Mouse (Mus musculus): ENCODE results near the gene Wasl.

The Wasl gene

DNA sequence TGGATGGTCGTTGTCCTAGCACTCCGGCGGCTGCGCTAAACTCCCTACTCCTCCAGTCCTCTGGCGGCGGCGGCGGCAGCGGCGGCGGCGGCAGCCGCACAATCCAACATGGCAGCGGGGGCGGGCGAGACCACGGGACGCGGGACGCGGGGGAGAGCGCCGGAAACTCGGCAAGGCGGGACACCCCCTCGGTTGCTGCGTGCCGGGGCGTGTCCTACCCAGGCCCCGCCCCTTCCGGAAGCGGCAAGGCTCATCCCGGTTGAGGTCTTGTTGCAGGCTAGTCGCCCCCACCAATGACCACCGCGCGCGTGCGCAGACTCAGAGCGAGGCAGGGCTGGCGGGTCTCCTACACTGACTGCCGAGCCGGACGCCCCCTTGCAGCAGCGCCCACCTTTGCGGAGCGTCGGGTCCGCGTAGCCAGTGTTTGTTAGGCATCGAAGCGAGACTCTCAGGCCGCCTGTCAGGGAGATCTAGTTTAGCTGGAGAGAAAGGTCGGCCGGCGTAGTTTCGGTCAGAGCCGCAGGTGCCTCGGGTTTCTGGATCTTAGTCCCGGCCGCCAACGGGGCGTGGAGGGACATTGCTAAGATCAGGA is at the start of gene Wasl:
Gene Wasl (minus strand): TSS at position 143 of the 592 bp plus-strand sequence.
- TF ChIP-seq GATA4 (IDR thresholded peaks at IDR 0.05; ENCODE audit: insufficient replicate concordance, low read length): peak; percentile 44; the same call in 1 of the 2 replicates

DNA sequence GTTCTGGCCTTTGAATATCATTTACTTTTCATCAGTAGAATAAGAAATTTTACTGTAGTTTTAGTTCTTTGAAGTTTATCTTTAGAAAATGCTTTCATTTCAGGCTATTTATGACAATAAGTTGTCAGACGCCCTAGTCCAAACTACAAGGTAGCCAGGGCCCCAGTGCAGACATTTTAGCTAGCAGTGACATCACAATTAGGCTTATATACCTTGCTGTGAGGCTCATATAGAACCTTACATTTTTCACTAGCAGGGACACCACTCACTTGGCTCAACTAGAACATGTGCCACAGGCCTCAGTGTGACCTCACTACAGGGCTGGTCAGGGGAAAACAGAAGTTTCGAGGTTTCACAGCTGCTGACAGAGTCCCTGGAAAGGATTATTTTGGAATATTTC is 42.7 kb upstream of the Wasl start:
- no peak for TF ChIP-seq GATA4 (IDR thresholded peaks at IDR 0.05; ENCODE audit: insufficient replicate concordance, low read length)

DNA sequence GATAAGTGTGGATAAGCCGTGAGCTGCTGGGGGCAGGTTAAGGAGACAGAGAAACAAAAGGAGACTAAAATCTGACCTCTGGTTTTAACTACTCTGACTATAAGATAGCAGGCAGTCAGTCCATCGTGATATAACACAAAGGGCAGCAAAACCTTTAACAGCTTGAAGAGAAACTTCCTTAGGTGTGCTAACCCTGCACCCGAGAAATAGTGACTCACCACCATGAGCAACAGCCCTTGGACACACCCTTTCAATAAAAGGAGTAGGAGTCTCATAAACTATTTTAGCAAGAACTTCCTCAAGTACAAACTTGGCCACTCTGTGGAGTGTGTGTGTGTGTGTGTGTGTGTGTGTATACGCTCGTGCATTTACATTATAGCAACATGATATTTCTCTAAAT is 42.3 kb upstream of the Wasl start:
- TF ChIP-seq GATA4 (IDR thresholded peaks at IDR 0.05; ENCODE audit: insufficient replicate concordance, low read length): no peak

DNA sequence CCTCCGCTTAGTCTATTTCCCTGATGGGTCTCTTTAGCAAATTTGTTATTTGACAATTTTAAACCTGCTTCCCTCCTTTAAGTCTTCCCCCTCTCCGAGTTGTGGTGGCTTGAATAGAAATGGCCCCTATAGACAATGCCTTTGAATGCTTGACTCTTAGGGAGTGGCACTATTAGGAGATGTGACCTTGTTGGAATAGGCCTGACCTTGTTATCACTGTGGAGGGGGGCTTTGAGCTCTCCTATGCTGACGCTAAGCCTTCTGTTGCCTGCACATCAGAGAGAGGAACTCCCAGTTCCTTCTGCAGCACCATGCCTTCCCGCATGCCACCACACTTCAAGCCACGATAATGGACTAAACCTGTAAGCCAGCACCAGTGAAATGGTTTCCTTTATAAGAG is 32.4 kb upstream of the Wasl start:
- no peak for TF ChIP-seq GATA4 (IDR thresholded peaks at IDR 0.05; ENCODE audit: insufficient replicate concordance, low read length)

DNA sequence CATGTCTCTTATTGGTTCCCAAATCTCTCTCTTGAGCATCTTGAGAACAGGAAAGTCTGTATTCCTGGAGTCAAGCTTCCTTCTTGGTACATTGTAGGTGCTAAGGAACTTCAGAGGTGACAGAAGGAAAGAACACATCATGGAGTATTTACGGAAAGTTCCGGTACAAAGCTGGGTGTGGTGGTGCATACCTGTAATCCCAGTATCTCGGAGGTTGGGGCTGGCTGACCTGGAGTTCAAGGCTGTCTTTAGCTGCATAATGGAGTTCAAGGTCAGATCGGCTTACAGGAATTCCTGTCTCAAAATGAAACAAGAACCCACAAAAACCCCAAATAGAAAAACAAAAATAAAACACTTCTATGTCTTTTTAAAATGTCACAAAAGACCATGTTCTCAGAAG is 31.3 kb upstream of the Wasl start:
- TF ChIP-seq GATA4 (IDR thresholded peaks at IDR 0.05; ENCODE audit: insufficient replicate concordance, low read length): no peak

DNA sequence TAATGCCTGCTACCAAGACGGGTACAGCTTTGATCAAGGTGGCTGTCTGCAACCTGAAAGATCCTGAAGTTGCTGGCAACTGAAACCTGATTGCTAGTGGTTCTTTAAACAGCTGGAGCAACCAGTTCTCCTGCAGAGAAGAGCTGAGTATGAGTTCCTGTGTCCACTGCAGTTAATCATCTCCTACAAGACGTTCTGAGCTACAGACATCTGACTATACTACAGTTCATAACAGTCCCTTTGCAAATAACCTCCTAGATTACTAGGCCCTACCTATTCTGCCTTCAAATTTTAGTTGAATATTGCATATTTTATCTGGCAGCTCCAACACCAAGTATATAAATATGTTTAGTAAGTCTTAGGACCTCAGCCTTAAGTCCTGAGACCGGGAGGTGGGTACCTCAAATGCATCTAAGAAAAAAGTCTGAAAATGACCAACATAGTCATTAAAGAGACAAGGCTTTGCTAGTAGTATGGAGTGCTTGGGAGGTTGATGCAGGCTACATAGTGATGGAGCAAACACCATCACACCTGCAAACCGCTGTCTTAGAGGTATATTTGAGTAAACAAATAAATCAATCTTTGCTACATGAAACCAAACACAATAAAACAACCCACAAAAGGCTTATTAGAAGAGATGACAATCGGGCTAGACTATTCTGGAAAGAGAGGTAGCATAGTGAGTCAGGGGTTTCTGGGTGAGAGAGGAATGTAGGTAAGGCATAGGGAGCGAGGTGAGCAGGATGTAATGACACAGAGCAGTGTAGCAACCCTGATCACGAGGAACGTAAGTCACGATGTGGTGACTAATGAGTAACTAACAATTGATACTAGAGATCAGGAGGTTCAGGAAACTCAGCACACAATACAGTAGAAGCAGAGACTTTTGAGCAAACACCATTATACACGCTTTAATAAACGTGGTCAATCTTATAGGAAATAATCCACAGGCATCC is 29.9 kb upstream of the Wasl start:
- TF ChIP-seq GATA4 (IDR thresholded peaks at IDR 0.05; ENCODE audit: insufficient replicate concordance, low read length): no peak

DNA sequence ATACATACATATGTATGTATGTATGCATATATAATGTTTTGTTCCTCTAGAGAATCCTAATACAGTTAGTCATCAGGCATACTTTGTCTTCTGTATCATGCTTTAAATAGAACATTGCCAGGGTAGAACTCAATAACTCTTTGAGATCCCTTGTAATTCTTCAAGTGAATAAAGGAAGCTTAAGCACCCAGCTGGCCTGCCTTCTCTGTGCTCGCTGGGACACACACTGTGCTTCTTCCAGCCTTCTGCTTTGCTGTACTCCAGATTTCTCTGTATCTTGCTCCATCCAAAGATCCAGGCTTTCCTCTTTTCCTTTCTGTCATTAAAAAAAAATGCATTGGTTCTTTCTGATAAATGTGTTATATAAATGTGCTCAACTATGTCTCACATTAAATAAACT is 23.1 kb upstream of the Wasl start:
- TF ChIP-seq GATA4 (IDR thresholded peaks at IDR 0.05; ENCODE audit: insufficient replicate concordance, low read length): no peak

DNA sequence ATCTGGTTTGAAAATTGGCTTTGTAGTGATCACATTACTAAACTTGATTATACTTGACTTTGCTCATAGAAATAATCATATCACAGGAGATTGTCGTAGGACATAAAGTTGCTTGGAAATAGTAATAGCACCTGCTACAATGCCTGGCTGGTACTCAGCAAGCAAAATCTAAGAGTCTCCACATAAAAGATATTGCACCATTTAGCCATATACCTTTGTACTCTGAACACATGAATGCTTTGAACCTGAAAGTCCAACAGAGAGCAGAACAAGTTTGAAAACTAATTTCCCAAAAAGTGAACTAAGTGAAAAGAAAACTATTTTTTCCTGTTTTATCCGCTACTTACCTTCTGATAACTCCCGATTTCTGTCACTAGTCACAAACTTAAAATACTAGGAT is 18.3 kb upstream of the Wasl start:
- TF ChIP-seq GATA4 (IDR thresholded peaks at IDR 0.05; ENCODE audit: insufficient replicate concordance, low read length): no peak

DNA sequence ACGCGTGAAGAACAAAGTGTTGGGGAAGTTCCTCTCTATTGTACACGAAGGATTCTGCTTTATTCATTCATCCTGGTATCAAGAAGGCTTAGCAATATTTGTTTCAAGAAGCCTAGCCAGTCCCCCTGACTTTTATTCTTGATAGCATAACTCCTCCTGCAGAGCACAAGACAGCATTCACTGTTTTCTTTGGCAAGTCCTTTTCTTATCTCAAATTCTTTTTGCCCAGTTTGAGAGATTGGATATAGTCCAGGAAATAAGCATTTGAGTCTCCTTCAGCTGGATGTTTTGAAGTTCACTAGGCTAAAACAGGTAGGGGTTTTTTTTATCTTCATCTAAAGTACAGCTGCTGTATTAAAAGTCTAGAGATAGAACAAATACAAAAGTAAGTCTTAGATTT is 3.0 kb upstream of the Wasl start:
- no peak for TF ChIP-seq GATA4 (IDR thresholded peaks at IDR 0.05; ENCODE audit: insufficient replicate concordance, low read length)

DNA sequence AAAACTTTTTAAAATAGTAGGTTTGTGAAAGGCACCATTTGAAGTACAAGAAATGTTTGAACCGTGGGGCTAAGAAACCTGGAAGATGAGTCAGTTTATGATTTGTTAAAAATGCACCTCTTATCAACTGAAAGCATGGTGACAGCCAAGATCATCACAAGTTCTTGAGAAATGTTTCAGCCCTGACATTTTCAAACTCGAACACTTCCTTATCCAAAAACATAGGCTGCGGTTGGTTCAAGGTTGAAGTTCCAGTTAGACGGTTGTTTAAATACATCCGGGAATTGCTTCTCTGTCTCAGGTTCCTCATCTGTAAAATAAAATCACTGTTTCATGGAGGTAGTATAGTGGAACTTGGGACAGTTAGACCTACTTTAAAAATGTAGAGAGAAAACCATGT is 1.4 kb upstream of the Wasl start:
- TF ChIP-seq GATA4 (IDR thresholded peaks at IDR 0.05; ENCODE audit: insufficient replicate concordance, low read length): no peak

DNA sequence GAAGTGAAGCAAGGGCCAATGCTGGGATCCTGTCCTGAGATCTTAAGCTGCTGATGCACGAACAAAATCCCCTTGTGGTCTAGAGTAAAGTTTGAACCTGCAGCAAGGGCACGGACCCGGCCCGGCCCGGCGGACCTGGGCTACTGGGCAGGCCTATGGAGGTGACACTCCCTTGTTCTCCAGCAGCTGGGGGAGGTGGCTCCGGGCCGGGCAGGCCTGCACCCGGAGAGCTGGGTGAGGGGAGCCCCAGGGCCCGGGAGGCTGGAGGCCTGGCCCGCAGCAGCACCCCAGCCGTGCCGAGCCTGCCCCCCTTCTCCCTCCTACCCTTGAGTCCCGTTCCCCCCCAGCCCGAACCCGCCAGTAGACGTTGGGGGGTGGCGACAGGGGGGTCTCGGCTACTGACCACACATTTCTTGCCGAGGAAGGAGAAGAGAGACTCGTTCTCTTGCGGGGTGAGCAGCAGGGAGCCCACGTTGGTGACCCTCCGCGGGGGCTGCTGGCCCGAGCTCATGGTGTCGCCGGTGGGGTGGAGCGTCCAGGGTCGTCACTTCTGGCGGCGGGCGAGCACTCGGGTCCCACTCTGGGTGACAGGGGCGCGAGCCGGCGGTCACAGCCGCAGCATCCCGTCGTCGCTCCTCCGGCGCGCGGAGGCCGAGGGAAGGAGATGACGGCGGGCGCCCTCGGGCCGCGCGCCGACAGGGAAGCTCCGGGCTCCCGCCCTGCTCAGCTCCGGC is 509 bp downstream of the Wasl start:
- no peak for TF ChIP-seq GATA4 (IDR thresholded peaks at IDR 0.05; ENCODE audit: insufficient replicate concordance, low read length)

DNA sequence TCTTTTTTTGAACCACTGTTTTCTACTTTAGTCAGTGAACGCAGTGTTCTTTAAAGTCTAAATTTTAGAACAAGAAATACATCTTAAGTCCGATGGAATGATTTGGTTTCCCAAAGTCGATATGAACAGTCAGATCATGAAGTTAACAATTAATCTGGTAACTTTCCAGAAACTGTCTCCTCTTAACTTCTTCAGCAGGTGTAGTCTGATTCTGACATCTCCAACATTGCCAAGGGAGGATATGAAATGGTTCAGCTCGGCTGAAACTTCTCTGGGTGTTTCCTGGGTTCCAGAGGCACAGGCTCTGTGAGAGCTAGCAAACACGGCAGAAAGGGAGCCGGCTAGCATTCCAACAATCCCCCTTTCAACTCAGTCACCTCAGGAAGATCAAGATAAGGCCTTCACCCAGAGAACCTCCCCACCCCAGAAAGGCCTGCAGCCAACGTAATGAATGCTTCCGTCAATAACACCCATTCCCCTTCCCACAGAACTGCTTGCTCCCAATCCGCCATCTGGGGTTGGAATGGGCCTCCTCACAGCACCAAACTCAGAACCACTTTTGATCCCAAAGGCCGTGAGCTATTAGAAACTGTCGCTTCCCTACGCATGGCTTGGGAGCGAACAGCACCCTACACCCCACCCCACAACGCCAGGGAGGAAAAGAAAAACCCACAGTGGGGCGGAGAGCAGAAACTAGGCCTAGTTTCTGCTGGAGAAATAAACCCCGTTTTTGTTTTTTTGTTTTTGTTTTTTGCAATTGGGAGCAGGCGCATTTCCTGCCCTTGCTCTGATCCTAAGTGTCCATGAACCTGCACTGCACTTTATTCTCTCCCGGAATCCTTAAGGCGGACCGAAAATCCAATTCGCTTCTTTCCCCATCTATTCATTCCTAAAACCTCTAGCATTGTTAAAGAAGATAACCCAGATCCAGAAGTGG is 1.3 kb downstream of the Wasl start:
- peak; percentile 69; the same call in 1 of the 2 replicates for TF ChIP-seq GATA4 (IDR thresholded peaks at IDR 0.05; ENCODE audit: insufficient replicate concordance, low read length)

DNA sequence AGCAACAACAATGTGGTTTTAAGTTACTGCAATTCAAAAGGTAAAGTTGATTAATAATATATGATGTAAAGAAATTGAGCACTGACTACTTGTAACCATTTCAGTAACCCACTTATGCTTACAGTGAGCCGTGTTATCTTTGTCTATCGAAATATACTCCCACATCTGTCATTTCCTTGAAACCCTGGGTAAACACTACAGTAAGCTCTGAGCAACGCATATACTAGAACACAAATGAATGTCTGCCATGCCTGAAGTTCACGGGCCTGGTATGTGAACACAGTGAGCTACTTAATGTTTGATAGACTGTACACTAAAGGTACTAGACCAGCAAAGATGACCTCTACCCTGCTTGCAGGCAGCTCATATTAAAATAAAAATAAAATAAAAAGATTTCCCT is 2.3 kb downstream of the Wasl start:
- no peak for TF ChIP-seq GATA4 (IDR thresholded peaks at IDR 0.05; ENCODE audit: insufficient replicate concordance, low read length)

DNA sequence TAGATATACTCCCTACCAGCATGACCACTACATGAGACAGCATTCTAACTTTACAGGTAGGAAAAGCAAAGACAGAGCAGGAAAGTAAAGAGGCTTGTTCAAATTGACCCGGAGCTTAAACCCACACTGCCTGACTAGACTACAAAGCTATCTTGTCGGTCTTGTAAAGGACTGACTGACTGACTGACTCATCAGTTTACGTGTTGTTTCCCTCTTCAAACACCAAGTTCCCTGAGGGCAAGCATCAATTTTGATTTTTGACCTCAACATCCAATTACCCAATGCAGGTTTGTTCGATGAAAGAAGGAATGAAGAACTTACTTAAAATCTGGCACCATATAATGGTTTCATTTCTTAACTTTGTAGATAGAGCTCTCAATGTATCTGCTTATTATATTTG is 2.9 kb downstream of the Wasl start:
- no peak for TF ChIP-seq GATA4 (IDR thresholded peaks at IDR 0.05; ENCODE audit: insufficient replicate concordance, low read length)

All from liver, adult (tissue).